Mouse (Mus musculus): ENCODE measurements around the gene Ctsw.

- TF ChIP-seq GATA1 (IDR thresholded peaks at IDR 0.05; ENCODE audit: borderline replicate concordance, low read length) (no peak), CTCF (IDR thresholded peaks at IDR 0.05; ENCODE audit: low read depth, low read length) (no peak), GATA2 (IDR thresholded peaks at IDR 0.05; ENCODE audit: borderline replicate concordance, low read depth, low read length) (no peak), TAL1 (conservative IDR thresholded peaks at IDR 0.05; ENCODE audit: low read depth, low read length) (no peak), POLR2AphosphoS5 (IDR thresholded peaks at IDR 0.05; ENCODE audit: insufficient replicate concordance, low read depth, low read length) (no peak)
These were observed 1.3 kb downstream of the Ctsw start for GRCm38 (mm10) chr19:5466916-5467500.
